Mouse (Mus musculus): ENCODE data around the gene Gm45521. TPM values are rescaled to one million over a fixed set of nuclear protein-coding genes. Genes with fewer than 3 reads are reported as not detected.
"Not testable (repeated sequence)": the region's sequence is repeated elsewhere in the genome, so short reads cannot be mapped to it uniquely, and the experiment has no call there.

The Gm45521 gene
- total RNA-seq, 2 experiments from 2014 or later: not detected

GRCm38 (mm10) chr14:7997255-7997696 lies 40.2 kb downstream of the Gm45521 start:
- intact Hi-C loops (cut with DNase I): no loop called here

GRCm38 (mm10) chr14:7999030-7999429 lies 41.9 kb downstream of the Gm45521 start:
- intact Hi-C loops (cut with DNase I): no loop called here
- DNase-seq: no peak

More at GRCm38 (mm10) chr14:7997255-7997696, 40.2 kb downstream of the Gm45521 start:
- DNase-seq: peak; percentile 93

GRCm38 (mm10) chr14:7999435-7999834 lies 42.3 kb downstream of the Gm45521 start:
- intact Hi-C loops (cut with DNase I): no loop called here
- DNase-seq: no peak

- no peak for DNase-seq
- intact Hi-C loops (cut with DNase I): loop anchor here (5.0 kb wide), 1 partner anchor 42 kb away; no protein-coding TSS in a partner anchor
Measured at GRCm38 (mm10) chr14:8000247-8000646, 43.2 kb downstream of the Gm45521 start.

- intact Hi-C loops (cut with DNase I): loop anchor here (5.0 kb wide), 1 partner anchor 41 kb away; no protein-coding TSS in a partner anchor
Measured at GRCm38 (mm10) chr14:8000831-8001685, 44.0 kb downstream of the Gm45521 start.

GRCm38 (mm10) chr14:8002432-8003092 lies 45.5 kb downstream of the Gm45521 start, which contains the start of gene Abhd6:
TSS of gene Abhd6 (plus strand) at chr14:8002902.
- intact Hi-C loops (cut with DNase I): loop anchor here (5.0 kb wide), 1 partner anchor 40 kb away; no protein-coding TSS in a partner anchor
- peak; percentile 87 for DNase-seq

More at GRCm38 (mm10) chr14:8000831-8001685, 44.0 kb downstream of the Gm45521 start:
- DNase-seq: no peak

- peak; percentile 77 for DNase-seq
- intact Hi-C loops (cut with DNase I): loop anchor here (5.0 kb wide), 1 partner anchor 39 kb away; no protein-coding TSS in a partner anchor
Measured at GRCm38 (mm10) chr14:8003093-8003670, 46.1 kb downstream of the Gm45521 start.

- intact Hi-C loops (cut with DNase I): loop anchor here (5.0 kb wide), 1 partner anchor 38 kb away; no protein-coding TSS in a partner anchor
- DNase-seq: no peak
Measured at GRCm38 (mm10) chr14:8003727-8004670, 46.9 kb downstream of the Gm45521 start.

- intact Hi-C loops (cut with DNase I); DNase-seq: not testable (repeated sequence)
Measured at GRCm38 (mm10) chr14:8006061-8006460, 49.0 kb downstream of the Gm45521 start.

GRCm38 (mm10) chr14:8007084-8007483 lies 50.0 kb downstream of the Gm45521 start:
- no peak for DNase-seq
- intact Hi-C loops (cut with DNase I): no loop called here

GRCm38 (mm10) chr14:8007486-8007885 lies 50.4 kb downstream of the Gm45521 start:
- intact Hi-C loops (cut with DNase I): no loop called here
- DNase-seq: no peak

- DNase-seq: no peak
- intact Hi-C loops (cut with DNase I): no loop called here
Measured at GRCm38 (mm10) chr14:8007923-8008322, 50.8 kb downstream of the Gm45521 start.

Other genes starting within 250 kb of the Gm45521 start
- not detected for gene Gm26661, start 165.7 kb upstream of the Gm45521 start, total RNA-seq (2021)
- gene Flnb, start 139.3 kb upstream of the Gm45521 start, total RNA-seq (2021): 10 to 100 TPM; 36.3 to 44.4 TPM
- under 1 TPM in 1 of 2 experiments, not detected in 1; 0.06 TPM for gene Dnase1l3, start 37.3 kb downstream of the Gm45521 start, total RNA-seq (2021)
- gene Abhd6, start 45.6 kb downstream of the Gm45521 start, total RNA-seq (2021): 10 to 100 TPM; 25.5 to 27.3 TPM
- 10 to 100 TPM; 24.4 to 24.7 TPM for gene Rpp14, start 123.1 kb downstream of the Gm45521 start, total RNA-seq (2021)
- gene Pxk, start 140.9 kb downstream of the Gm45521 start, total RNA-seq (2021): 10 to 100 TPM; 32.3 to 38.0 TPM
- 100 to 1,000 TPM; 132 to 136 TPM for gene Pdhb, start 215.7 kb downstream of the Gm45521 start, total RNA-seq (2021)